Mouse (Mus musculus) heart, adult 11 months (tissue): ENCODE data around the gene Cdkn2aipnl.

ENCODE experiments used
- DNase-seq: peaks from one replicate; pipeline ENCODE4 v3.0.0; 2022

The Cdkn2aipnl gene

GRCm38 (mm10) chr11:51949155-51949840 is 18.2 kb upstream of the Cdkn2aipnl start:
- DNase-seq: peak; percentile 93

GRCm38 (mm10) chr11:51949919-51950318 is 17.5 kb upstream of the Cdkn2aipnl start:
- no peak for DNase-seq

GRCm38 (mm10) chr11:51951861-51952420 is 15.5 kb upstream of the Cdkn2aipnl start:
- DNase-seq: no peak

GRCm38 (mm10) chr11:51956112-51956511 is 11.3 kb upstream of the Cdkn2aipnl start:
- no peak for DNase-seq

- DNase-seq: peak; percentile 61
These were observed 9.7 kb upstream of the Cdkn2aipnl start for GRCm38 (mm10) chr11:51957760-51958159.

GRCm38 (mm10) chr11:51959511-51959910 is 8.0 kb upstream of the Cdkn2aipnl start:
- DNase-seq: no peak

GRCm38 (mm10) chr11:51960061-51960460 is 7.4 kb upstream of the Cdkn2aipnl start:
- DNase-seq: no peak

- peak; percentile 89 for DNase-seq
These were observed 6.4 kb upstream of the Cdkn2aipnl start for GRCm38 (mm10) chr11:51960967-51961471.

GRCm38 (mm10) chr11:51961761-51962160 is 5.7 kb upstream of the Cdkn2aipnl start:
- DNase-seq: no peak

- no peak for DNase-seq
These were observed 5.2 kb upstream of the Cdkn2aipnl start for GRCm38 (mm10) chr11:51962277-51962676.

- DNase-seq: peak; percentile 85
These were observed 810 bp upstream of the Cdkn2aipnl start for GRCm38 (mm10) chr11:51966651-51967050.

GRCm38 (mm10) chr11:51968896-51969295 is 1.4 kb downstream of the Cdkn2aipnl start:
- no peak for DNase-seq

- no peak for DNase-seq
These were observed 2.0 kb downstream of the Cdkn2aipnl start for GRCm38 (mm10) chr11:51969511-51969910.

- no peak for DNase-seq
These were observed 4.2 kb downstream of the Cdkn2aipnl start for GRCm38 (mm10) chr11:51971644-51972043.

GRCm38 (mm10) chr11:51999611-52000289 is 32.3 kb downstream of the Cdkn2aipnl start:
- peak; percentile 98 for DNase-seq

- DNase-seq: peak; percentile 100
These were observed 33.0 kb downstream of the Cdkn2aipnl start, which contains the start of gene Ube2b for GRCm38 (mm10) chr11:52000290-52000962. Gene Ube2b, minus strand, starts transcription at chr11:52000762.

- DNase-seq: no peak
These were observed 33.9 kb downstream of the Cdkn2aipnl start for GRCm38 (mm10) chr11:52001341-52001740.

- peak; percentile 90 for DNase-seq
These were observed 34.4 kb downstream of the Cdkn2aipnl start for GRCm38 (mm10) chr11:52001861-52002260.

GRCm38 (mm10) chr11:52002842-52003504 is 35.5 kb downstream of the Cdkn2aipnl start:
- no peak for DNase-seq

- DNase-seq: no peak
These were observed 36.0 kb downstream of the Cdkn2aipnl start for GRCm38 (mm10) chr11:52003505-52003771.

GRCm38 (mm10) chr11:52003772-52004528 is 36.5 kb downstream of the Cdkn2aipnl start, which contains the start of gene Cdkl3:
Gene Cdkl3, plus strand, starts transcription at chr11:52004221.
- peak; percentile 100 for DNase-seq

GRCm38 (mm10) chr11:52005586-52005985 is 38.1 kb downstream of the Cdkn2aipnl start:
- DNase-seq: no peak
